Mouse (Mus musculus) C2C12 (cell line): ENCODE measurements around the gene Ganc. TPM values are rescaled to one million over a fixed set of nuclear protein-coding genes. Genes with fewer than 3 reads are reported as not detected.

ENCODE experiments used
- H3K27me3 ChIP-seq: one replicate; pipeline ENCODE4 v1.6.1; 2011; ENCODE audit not compliant: control insufficient read depth, insufficient read depth, insufficient read length
- H3K36me3 ChIP-seq: one replicate; pipeline ENCODE4 v1.6.1; 2011; ENCODE audit not compliant: control insufficient read depth, insufficient read depth
- H3K4me3 ChIP-seq: one replicate; pipeline ENCODE4 v1.5.1; 2011; ENCODE audit warnings: mild to moderate bottlenecking, control low read depth; ENCODE audit not compliant: poor library complexity, insufficient read depth, severe bottlenecking
- H3K79me2 ChIP-seq: one replicate; pipeline ENCODE4 v1.6.1; 2011; ENCODE audit not compliant: control insufficient read depth, insufficient read depth
- H3K79me3 ChIP-seq: one replicate; pipeline ENCODE4 v1.6.1; 2011; ENCODE audit warnings: low read depth, control low read depth
- H3ac ChIP-seq: one replicate; pipeline ENCODE3; 2011; ENCODE audit warnings: low read depth; ENCODE audit not compliant: control insufficient read depth, insufficient read length
- CEBPB ChIP-seq: IDR thresholded peaks from one replicate; pipeline ENCODE4 v1.6.1; 2011; ENCODE audit warnings: low read depth, mild to moderate bottlenecking, control low read depth, moderate library complexity
- CTCF ChIP-seq: IDR thresholded peaks from one replicate; pipeline ENCODE4 v1.5.1; 2011; ENCODE audit not compliant: control insufficient read depth, insufficient read depth, insufficient read length
- FOSL1 ChIP-seq: IDR thresholded peaks from one replicate; pipeline ENCODE4 v1.8.0; 2011; ENCODE audit warnings: mild to moderate bottlenecking, low read length; ENCODE audit not compliant: poor library complexity, insufficient read depth, severe bottlenecking
- MAX ChIP-seq: IDR thresholded peaks from one replicate; pipeline ENCODE4 v1.6.1; 2011; ENCODE audit warnings: mild to moderate bottlenecking, control low read depth
- MYOD1 ChIP-seq: IDR thresholded peaks from one replicate; pipeline ENCODE4 v1.6.1; 2011; ENCODE audit warnings: low read depth; ENCODE audit not compliant: control insufficient read depth, insufficient read length
- MYOG ChIP-seq: IDR thresholded peaks from one replicate; pipeline ENCODE4 v1.6.1; 2011; ENCODE audit not compliant: control insufficient read depth, insufficient read length; ENCODE audit errors: extremely low read depth
- USF1 ChIP-seq: IDR thresholded peaks from one replicate; pipeline ENCODE4 v1.6.1; 2011; ENCODE audit warnings: low read depth, mild to moderate bottlenecking, control low read depth, moderate library complexity
- polyA plus RNA-seq: library from polyadenylated mRNA; unstranded; fragments of >200 nt; fragmentation: generic; extraction: Trizol; gene quantifications from one replicate; pipeline ENCODE4 v1.2.1, GENCODE M21; 2012; ENCODE audit warnings: missing spikeins

Gene Ganc
- polyA plus RNA-seq, 1 experiment: 2.3 TPM

DNA sequence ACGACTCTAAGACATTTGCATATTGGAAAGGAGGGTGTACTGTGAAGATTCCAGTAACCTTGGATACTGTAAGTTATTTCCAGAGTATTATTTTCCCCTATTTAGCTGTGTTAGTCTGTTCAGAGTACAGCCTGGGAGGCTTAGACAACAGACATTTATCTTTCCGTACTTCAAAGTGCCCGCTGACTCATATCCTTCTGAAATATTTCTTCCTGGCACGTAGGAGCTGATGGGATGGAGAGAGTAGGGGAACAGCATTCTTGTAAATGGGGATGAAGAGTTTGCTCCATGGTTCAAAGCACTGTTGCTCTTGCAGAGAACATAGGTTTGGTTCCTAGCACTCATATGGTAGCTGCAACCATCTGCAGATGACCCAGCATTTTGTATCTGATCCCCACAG is 48.9 kb downstream of the Ganc start:
- Histone ChIP-seq H3K79me3 (no peaks in the 10 kb centered on the region), H3K36me3 (no peaks in the 10 kb centered on the region), H3K79me2 (no peaks in the 10 kb centered on the region), H3K27me3 (no peaks in the 10 kb centered on the region), H3ac (no peak overlapping the region), H3K4me3 (no peak overlapping the region)
- TF ChIP-seq USF1 (no peak), MYOD1 (no peak), CEBPB (no peak), MAX (no peak), MYOG (no peak), FOSL1 (no peak), CTCF (no peak)

DNA sequence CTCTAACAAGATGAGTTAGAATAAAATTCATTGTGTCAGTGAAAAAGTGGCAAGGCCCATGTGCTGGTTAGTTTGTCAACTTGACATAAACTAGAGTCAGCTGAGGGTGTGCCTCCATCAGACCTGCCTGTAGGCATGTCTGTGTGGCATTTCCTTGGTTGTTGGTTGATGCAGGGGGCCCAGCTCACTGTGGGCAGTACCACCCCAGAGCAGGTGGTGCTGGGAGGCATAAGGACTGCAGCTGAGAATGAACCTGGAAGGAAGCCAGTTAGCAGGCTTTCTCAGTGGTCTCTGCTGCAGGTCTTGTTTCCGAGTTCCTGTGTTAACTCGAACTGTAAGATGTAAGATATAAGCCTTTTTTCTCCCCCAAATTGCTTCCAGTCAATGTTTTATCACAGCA is 51.3 kb downstream of the Ganc start:
- no peak overlapping the region for H3K4me3 ChIP-seq
- H3K79me2 ChIP-seq: no peaks in the 10 kb centered on the region
- H3K79me3 ChIP-seq: no peaks in the 10 kb centered on the region
- no peaks in the 10 kb centered on the region for H3K36me3 ChIP-seq
- TF ChIP-seq CTCF: no peak
- H3K27me3 ChIP-seq: no peaks in the 10 kb centered on the region
- H3ac ChIP-seq: no peak overlapping the region

- Histone ChIP-seq H3K27me3 (no peaks in the 10 kb centered on the region), H3K36me3 (no peaks in the 10 kb centered on the region), H3K79me3 (no peaks in the 10 kb centered on the region), H3ac (no peak within 1 kb of the TSS), H3K79me2 (no peaks in the 10 kb centered on the region), H3K4me3 (no peak within 1 kb of the TSS)
- TF ChIP-seq CTCF (no peak), USF1 (no peak), MAX (no peak), FOSL1 (no peak), MYOG (no peak), MYOD1 (no peak), CEBPB (no peak)
Measured at GRCm38 (mm10) chr2:120455719-120456118, 52.0 kb downstream of the Ganc start, which contains the start of gene Capn3. Gene Capn3 (plus strand): TSS chr2:120456019.

- Histone ChIP-seq H3K79me2 (no peaks in the 10 kb centered on the region), H3K4me3 (no peak overlapping the region), H3K27me3 (no peaks in the 10 kb centered on the region), H3K36me3 (no peaks in the 10 kb centered on the region), H3K79me3 (no peaks in the 10 kb centered on the region), H3ac (no peak overlapping the region)
- TF ChIP-seq FOSL1 (no peak), MYOG (no peak), USF1 (no peak), MAX (no peak)
Measured at GRCm38 (mm10) chr2:120460216-120460615, 56.5 kb downstream of the Ganc start.

DNA sequence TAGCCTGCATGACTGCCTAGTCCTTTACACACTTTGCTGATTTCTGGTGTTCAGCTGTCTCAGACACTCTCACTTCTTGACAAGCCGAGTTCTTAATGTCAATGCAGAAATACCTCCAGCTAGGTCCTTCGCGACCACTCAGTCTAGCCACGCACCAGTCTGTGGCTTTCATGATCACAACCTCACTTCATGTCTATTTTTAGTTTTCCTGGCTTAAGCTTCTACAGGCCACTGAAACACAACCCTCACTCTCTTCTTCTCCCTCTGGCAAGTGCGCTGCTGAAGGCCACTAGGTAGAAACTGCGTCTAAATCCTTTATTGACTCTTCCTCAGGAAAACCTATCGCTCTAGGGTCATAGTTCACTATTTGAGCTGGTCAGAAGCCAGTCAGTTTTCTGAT is 59.6 kb downstream of the Ganc start:
- no peaks in the 10 kb centered on the region for H3K79me2 ChIP-seq
- H3K4me3 ChIP-seq: no peak overlapping the region
- H3K79me3 ChIP-seq: no peaks in the 10 kb centered on the region
- TF ChIP-seq CEBPB (no peak), MYOD1 (no peak), FOSL1 (no peak), MYOG (no peak), MAX (no peak), CTCF (no peak), USF1 (no peak)
- H3K27me3 ChIP-seq: no peaks in the 10 kb centered on the region
- H3K36me3 ChIP-seq: no peaks in the 10 kb centered on the region
- H3ac ChIP-seq: no peak overlapping the region

GRCm38 (mm10) chr2:120464091-120464490 is 60.4 kb downstream of the Ganc start:
- no peak for TF ChIP-seq FOSL1
- no peak for TF ChIP-seq MAX
- TF ChIP-seq CTCF: no peak
- TF ChIP-seq MYOG: no peak
- TF ChIP-seq MYOD1: no peak
- TF ChIP-seq USF1: no peak
- no peak for TF ChIP-seq CEBPB
- H3K4me3 ChIP-seq: no peak overlapping the region
- no peak overlapping the region for H3ac ChIP-seq
- H3K79me2 ChIP-seq: no peaks in the 10 kb centered on the region
- H3K36me3 ChIP-seq: no peaks in the 10 kb centered on the region
- no peaks in the 10 kb centered on the region for H3K27me3 ChIP-seq
- H3K79me3 ChIP-seq: no peaks in the 10 kb centered on the region
